Comparison of ENCODE assay signal across 31 mouse cellular contexts in genomic region chr10:120648031-120648430, GRCm38 (mm10).
DNase-seq lines count a peak whose midpoint lies in the region; ATAC-seq and TF ChIP-seq lines count a peak whose summit lies in the region.
"Had no signal": no experiment of that assay in that cellular context is flagged by ENCODE, and none has a peak within 500 bp of the region (broad histone marks: within the 10 kb centered on the region; RNA-seq: fewer than 3 reads in every experiment).

No protein-coding gene starts in this region.

- no peak overlapping the region for H3K4me2 ChIP-seq in hindbrain, embryonic 16.5 days (ENCODE audit: low read length)
- no peak overlapping the region for H3K4me2 ChIP-seq in stomach, embryonic 14.5 days (replicated peaks; ENCODE audit: low read depth, low read length)
- H3K4me2 ChIP-seq in stomach, postnatal 0 days (replicated peaks; ENCODE audit: low read depth) = no peak overlapping the region
- H3K4me2 ChIP-seq: forebrain, embryonic 15.5 days; heart, embryonic 13.5 days; kidney, embryonic 15.5 days; limb, embryonic 15.5 days; liver, embryonic 15.5 days; lung, embryonic 14.5 days; midbrain, embryonic 13.5 days; neural tube, embryonic 13.5 days; stomach, embryonic 15.5 days had no signal

- 60% methylated on average over 7 of the region's 7 CpGs for WGBS in hindbrain, embryonic 10.5 days
- WGBS in hindbrain, embryonic 16.5 days = 50% methylated on average over 7 of the region's 7 CpGs
- WGBS in stomach, embryonic 14.5 days = 34% methylated on average over 7 of the region's 7 CpGs
- WGBS in stomach, postnatal 0 days = 68% methylated on average over 7 of the region's 7 CpGs

- no peak for ATAC-seq in hindbrain, embryonic 16.5 days
- ATAC-seq in stomach, embryonic 14.5 days (ENCODE audit: insufficient number of reproducible peaks, insufficient read depth, low FRiP score, low read depth) = no peak
- no peak for ATAC-seq in stomach, postnatal 0 days (ENCODE audit: low FRiP score, low TSS enrichment)
- ATAC-seq: forebrain, embryonic 15.5 days had no signal

- no peaks in the 10 kb centered on the region for H3K36me3 ChIP-seq in hindbrain, embryonic 10.5 days
- no peaks in the 10 kb centered on the region for H3K36me3 ChIP-seq in hindbrain, embryonic 16.5 days (ENCODE audit: control insufficient read depth, insufficient read depth, low read length)
- H3K36me3 ChIP-seq in stomach, embryonic 14.5 days (ENCODE audit: control insufficient read depth, insufficient read depth, low read length) = no peaks in the 10 kb centered on the region
- no peaks in the 10 kb centered on the region for H3K36me3 ChIP-seq in stomach, postnatal 0 days (ENCODE audit: control insufficient read depth, insufficient read depth, low read length)
- H3K36me3 ChIP-seq: forebrain, embryonic 15.5 days; heart, embryonic 13.5 days; hindbrain, embryonic 12.5 days; kidney, embryonic 15.5 days; limb, embryonic 15.5 days; liver, embryonic 15.5 days; midbrain, embryonic 13.5 days; neural tube, embryonic 13.5 days; stomach, embryonic 15.5 days had no signal

- 0 out of 2 replicates have a peak, but pooled peaks cover 5% of the 10 kb centered on the region for H3K9me3 ChIP-seq in hindbrain, embryonic 10.5 days
- H3K9me3 ChIP-seq in hindbrain, embryonic 16.5 days (ENCODE audit: control insufficient read depth, low read length) = peaks cover 3% of the 10 kb centered on the region; the same call in 1 of the 2 replicates
- peaks cover 6% of the 10 kb centered on the region; the same call in 1 of the 2 replicates for H3K9me3 ChIP-seq in stomach, embryonic 14.5 days (ENCODE audit: control insufficient read depth, low read depth, low read length)
- no peaks in the 10 kb centered on the region for H3K9me3 ChIP-seq in stomach, postnatal 0 days (ENCODE audit: control insufficient read depth, low read length)
- H3K9me3 ChIP-seq: forebrain, embryonic 15.5 days; hindbrain, embryonic 12.5 days; kidney, embryonic 15.5 days; limb, embryonic 15.5 days; liver, embryonic 15.5 days; midbrain, embryonic 13.5 days; stomach, embryonic 15.5 days had no signal

- peak overlapping the region; percentile 82; the same call in 1 of the 2 replicates for H3K27ac ChIP-seq in hindbrain, embryonic 10.5 days
- no peak overlapping the region for H3K27ac ChIP-seq in hindbrain, embryonic 16.5 days (ENCODE audit: low read depth, low read length)
- H3K27ac ChIP-seq in stomach, embryonic 14.5 days (ENCODE audit: low read length) = peak overlapping the region; percentile 84; the same call in 1 of the 2 replicates
- H3K27ac ChIP-seq in stomach, postnatal 0 days (replicated peaks) = no peak overlapping the region
- peak overlapping the region; percentile 97 for H3K27ac ChIP-seq in embryonic fibroblast, embryonic 13.5 days (ENCODE audit: insufficient read depth, low read length)
- H3K27ac ChIP-seq: forebrain, embryonic 15.5 days; gastrocnemius, adult 2 months; heart, embryonic 13.5 days; hindbrain, embryonic 12.5 days; kidney, embryonic 15.5 days; layer of hippocampus, adult 2 months; liver, embryonic 15.5 days; neural tube, embryonic 13.5 days had no signal

- no peak for TF ChIP-seq POLR2A in embryonic fibroblast, embryonic 13.5 days (IDR thresholded peaks at IDR 0.05; ENCODE audit: low read depth, low read length)

- no peak for DNase-seq in hindbrain, embryonic 10.5 days (ENCODE audit: low spot score)
- no peak for DNase-seq in stomach, postnatal 0 days (ENCODE audit: low spot score)
- DNase-seq in urinary bladder, adult 2 months (ENCODE audit: low spot score) = no peak
- DNase-seq in lung, postnatal 14 days = no peak
- DNase-seq: adrenal gland, postnatal 25 days; cerebellum, adult 11-12 months; cerebellum, adult 9-11 months; gastrocnemius, adult 2 months; gastrocnemius, postnatal 36 days; heart, adult 18-20 months; heart, postnatal 10 days; kidney, adult 18-20 months; kidney, postnatal 36 days; lung, embryonic 14.5 days; lung, postnatal 36 days; right cerebral cortex, postnatal 14 days; thymus, adult 18-20 months; thymus, postnatal 25 days had no signal

- H3K4me3 ChIP-seq in hindbrain, embryonic 10.5 days = no peak overlapping the region
- H3K4me3 ChIP-seq in hindbrain, embryonic 16.5 days (ENCODE audit: low read length) = no peak overlapping the region
- no peak overlapping the region for H3K4me3 ChIP-seq in stomach, embryonic 14.5 days (ENCODE audit: low read depth, low read length)
- no peak overlapping the region for H3K4me3 ChIP-seq in stomach, postnatal 0 days (ENCODE audit: low read depth, low read length)
- H3K4me3 ChIP-seq in embryonic fibroblast, embryonic 13.5 days (ENCODE audit: insufficient read depth, low read length) = no peak overlapping the region
- H3K4me3 ChIP-seq: forebrain, embryonic 15.5 days; gastrocnemius, adult 2 months; heart, embryonic 13.5 days; hindbrain, embryonic 12.5 days; kidney, embryonic 15.5 days; layer of hippocampus, adult 2 months; limb, embryonic 15.5 days; liver, embryonic 15.5 days; midbrain, embryonic 13.5 days; neural tube, embryonic 13.5 days; stomach, embryonic 15.5 days had no signal

- peaks cover 27% of the 10 kb centered on the region for H3K4me1 ChIP-seq in hindbrain, embryonic 10.5 days (replicated peaks)
- H3K4me1 ChIP-seq in hindbrain, embryonic 16.5 days (ENCODE audit: control insufficient read depth, insufficient read depth, low read depth, low read length) = peaks cover 11% of the 10 kb centered on the region
- peaks cover 30% of the 10 kb centered on the region; the same call in 1 of the 2 replicates for H3K4me1 ChIP-seq in stomach, embryonic 14.5 days (ENCODE audit: control insufficient read depth, insufficient read depth, low read length)
- no peaks in the 10 kb centered on the region for H3K4me1 ChIP-seq in stomach, postnatal 0 days (replicated peaks; ENCODE audit: control insufficient read depth, insufficient read depth)
- peaks cover 26% of the 10 kb centered on the region for H3K4me1 ChIP-seq in embryonic fibroblast, embryonic 13.5 days (ENCODE audit: control insufficient read depth, insufficient read depth, low read length)
- H3K4me1 ChIP-seq: liver, embryonic 15.5 days had no signal

- TF ChIP-seq EP300 in stomach, postnatal 0 days (optimal IDR thresholded peaks at IDR 0.05) = no peak

- no peak for TF ChIP-seq CTCF in stomach, postnatal 0 days (IDR thresholded peaks at IDR 0.05; ENCODE audit: low read depth)
- no peak for TF ChIP-seq CTCF in embryonic fibroblast, embryonic 13.5 days (IDR thresholded peaks at IDR 0.05; ENCODE audit: borderline replicate concordance, insufficient read depth, low read length)

- no peak overlapping the region for H3K9ac ChIP-seq in hindbrain, embryonic 16.5 days (ENCODE audit: low read depth, low read length)
- no peak overlapping the region for H3K9ac ChIP-seq in stomach, embryonic 14.5 days (replicated peaks; ENCODE audit: low read depth, low read length)
- H3K9ac ChIP-seq in stomach, postnatal 0 days (ENCODE audit: low read length) = no peak overlapping the region
- H3K9ac ChIP-seq: forebrain, embryonic 15.5 days; heart, embryonic 13.5 days; hindbrain, embryonic 12.5 days; kidney, embryonic 15.5 days; limb, embryonic 15.5 days; liver, embryonic 15.5 days; lung, embryonic 14.5 days; midbrain, embryonic 13.5 days; neural tube, embryonic 13.5 days; stomach, embryonic 15.5 days had no signal

- H3K27me3 ChIP-seq in hindbrain, embryonic 10.5 days (ENCODE audit: insufficient read depth, poor library complexity, severe bottlenecking) = peaks cover 7% of the 10 kb centered on the region; the same call in 1 of the 2 replicates
- H3K27me3 ChIP-seq in hindbrain, embryonic 16.5 days (replicated peaks; ENCODE audit: control insufficient read depth, insufficient read depth, low read length) = no peaks in the 10 kb centered on the region
- H3K27me3 ChIP-seq in stomach, embryonic 14.5 days (ENCODE audit: control insufficient read depth, insufficient read depth, low read length) = no peaks in the 10 kb centered on the region
- no peaks in the 10 kb centered on the region for H3K27me3 ChIP-seq in stomach, postnatal 0 days (ENCODE audit: control insufficient read depth, insufficient read depth, low read length)
- H3K27me3 ChIP-seq: forebrain, embryonic 15.5 days; heart, embryonic 13.5 days; hindbrain, embryonic 12.5 days; kidney, embryonic 15.5 days; limb, embryonic 15.5 days; liver, embryonic 15.5 days; stomach, embryonic 15.5 days had no signal

Comparison
In these comparisons a context has a peak if more than half of its experiments do, and no peak if none do; other contexts are left out.
1. H3K27ac ChIP-seq: peak in hindbrain, embryonic 10.5 days (single experiment), stomach, embryonic 14.5 days (single experiment) and embryonic fibroblast, embryonic 13.5 days (single experiment); none in hindbrain, embryonic 16.5 days (single experiment) and stomach, postnatal 0 days (single experiment).